Mouse (Mus musculus) cerebellum, adult 2 months (tissue): Measurements from ENCODE around the gene Abhd2. TPM values are rescaled to one million over a fixed set of nuclear protein-coding genes. Genes with fewer than 3 reads are reported as not detected.
"Not testable (repeated sequence)": the region's sequence is repeated elsewhere in the genome, so short reads cannot be mapped to it uniquely, and the experiment has no call there.

Experiments
- DNase-seq, 2 experiments: peaks; one replicate each; pipeline ENCODE4 v3.0.0; 2021
- H3K27ac ChIP-seq: fragments of 200-500 bp; 2 replicates; pipeline ENCODE4 v1.5.1; 2012; ENCODE audit warnings: low read length, control low read depth, inconsistent platforms; ENCODE audit not compliant: insufficient read depth
- H3K27me3 ChIP-seq: fragments of 200-500 bp; 2 replicates; pipeline ENCODE4 v1.6.1; 2012; ENCODE audit warnings: inconsistent platforms, mild to moderate bottlenecking, low read length, moderate library complexity; ENCODE audit not compliant: control insufficient read depth, insufficient read depth
- H3K4me1 ChIP-seq: fragments of 200-500 bp; 2 replicates; pipeline ENCODE4 v1.6.1; 2011; ENCODE audit warnings: low read length; ENCODE audit not compliant: control insufficient read depth, insufficient read depth
- H3K4me3 ChIP-seq: fragments of 200-500 bp; replicated peaks from 2 replicates; pipeline ENCODE3; 2011; ENCODE audit warnings: mild to moderate bottlenecking, low read depth, low read length, control low read depth; ENCODE audit not compliant: insufficient read depth
- CTCF ChIP-seq: fragments of 200-500 bp; IDR thresholded peaks from 2 replicates; pipeline ENCODE4 v1.5.1; 2011; ENCODE audit warnings: low read depth, mild to moderate bottlenecking, control low read depth, low read length, moderate library complexity, borderline replicate concordance; ENCODE audit not compliant: insufficient read depth
- POLR2A ChIP-seq: fragments of 200-500 bp; IDR thresholded peaks from 2 replicates; pipeline ENCODE4 v1.6.1; 2011; ENCODE audit warnings: low read length, control low read depth, borderline replicate concordance; ENCODE audit not compliant: insufficient read depth
- WGBS: fragments of 180-500 bp; shearing (Covaris S2); methylation state at CpG from one replicate; pipeline ENCODE4 v1.1.7; 2018; 5-methylcytosine and 5-hydroxymethylcytosine counted together
- polyA plus RNA-seq: library from polyadenylated mRNA; depleted of rRNA; stranded (reverse); fragments of >200 nt; gene quantifications from 2 replicates; pipeline ENCODE4 v1.2.3, GENCODE M21; 2012

Gene Abhd2
- polyA plus RNA-seq, 1 experiment: 22.0 TPM

DNA sequence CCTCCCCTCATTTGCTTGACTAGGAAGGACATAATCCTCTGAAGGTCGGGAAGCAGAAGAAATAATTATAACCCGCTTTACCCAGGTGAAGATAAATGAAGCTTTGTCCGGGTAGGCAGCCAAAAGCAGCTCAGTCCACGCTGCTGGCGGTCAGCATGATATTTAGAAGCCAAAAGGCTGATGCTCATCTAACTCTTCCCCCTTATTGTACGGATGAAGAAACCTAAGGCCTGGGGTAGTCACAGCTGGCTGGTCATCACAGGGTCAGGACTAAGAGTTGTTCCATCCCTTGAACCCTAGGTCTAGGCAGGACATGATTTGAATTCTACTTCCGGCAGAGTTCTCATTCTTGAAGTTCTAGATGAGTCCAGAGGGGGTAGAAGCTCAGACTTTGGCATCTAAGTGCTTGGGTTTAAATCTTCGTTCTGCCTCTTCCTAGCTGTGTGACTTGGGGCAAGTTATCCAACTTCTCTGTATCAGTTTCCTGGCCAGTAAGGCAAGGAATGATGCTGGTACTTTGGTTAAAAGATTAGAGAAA, 1.5 kb downstream of the Abhd2 start:
- WGBS: 19% methylated on average over 8 of the region's 8 CpGs

DNA sequence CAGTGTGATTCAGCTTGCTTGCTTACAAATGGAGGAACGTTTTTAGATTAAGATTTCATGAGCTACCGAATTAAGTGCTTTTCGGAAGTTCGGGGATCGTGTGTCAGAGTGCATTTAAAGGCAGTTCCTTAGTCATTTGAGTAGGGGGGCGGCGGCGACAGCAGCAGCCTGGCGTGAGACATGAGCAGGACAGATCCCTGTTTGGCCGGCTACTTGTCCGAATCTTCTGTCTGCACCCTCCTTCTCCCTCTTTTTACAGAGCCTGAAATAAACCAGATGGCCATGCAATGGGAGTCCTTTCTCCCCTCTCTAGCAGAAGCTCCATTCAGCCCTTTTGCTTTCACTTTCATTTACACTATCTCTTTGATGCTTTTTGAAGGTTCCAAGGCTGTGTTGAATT, 2.3 kb downstream of the Abhd2 start:
- H3K4me1 ChIP-seq: peaks cover 9% of the 10 kb centered on the region; the same call in 1 of the 2 replicates
- TF ChIP-seq CTCF: no peak
- no peak for TF ChIP-seq POLR2A
- H3K4me3 ChIP-seq: no peak overlapping the region
- DNase-seq: no peak
- no peaks in the 10 kb centered on the region for H3K27me3 ChIP-seq
- 18% methylated on average over 11 of the region's 11 CpGs for WGBS
- H3K27ac ChIP-seq: no peak overlapping the region

More for the DNA sequence above, 1.5 kb downstream of the Abhd2 start:
- DNase-seq: no peak
- Histone ChIP-seq H3K4me3 (peak overlapping the region; percentile 77), H3K27ac (no peak overlapping the region; the same call in 1 of the 2 replicates), H3K4me1 (peaks cover 9% of the 10 kb centered on the region; the same call in 1 of the 2 replicates), H3K27me3 (no peaks in the 10 kb centered on the region)
- TF ChIP-seq CTCF: no peak
- TF ChIP-seq POLR2A: no peak

DNA sequence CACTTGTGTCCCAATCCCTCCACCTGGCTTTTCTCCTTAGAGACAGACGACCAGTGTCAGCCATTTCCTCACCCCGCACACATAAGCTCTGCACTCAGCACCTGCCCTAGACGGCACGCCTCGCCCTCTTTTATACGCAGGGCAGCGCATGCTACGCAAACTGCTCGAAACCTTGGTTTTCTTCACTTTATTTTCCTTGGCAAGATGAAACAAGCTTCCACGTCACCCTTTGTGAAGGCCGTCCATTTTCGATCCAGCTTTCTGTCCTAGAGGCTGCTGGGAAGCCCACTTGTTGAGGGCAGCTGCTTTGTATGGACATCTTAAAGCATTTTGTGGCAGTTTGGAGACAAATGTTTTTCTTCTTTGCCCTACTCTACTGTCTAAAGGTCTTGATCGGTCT, 5.4 kb downstream of the Abhd2 start:
- H3K27ac ChIP-seq: no peak overlapping the region

DNA sequence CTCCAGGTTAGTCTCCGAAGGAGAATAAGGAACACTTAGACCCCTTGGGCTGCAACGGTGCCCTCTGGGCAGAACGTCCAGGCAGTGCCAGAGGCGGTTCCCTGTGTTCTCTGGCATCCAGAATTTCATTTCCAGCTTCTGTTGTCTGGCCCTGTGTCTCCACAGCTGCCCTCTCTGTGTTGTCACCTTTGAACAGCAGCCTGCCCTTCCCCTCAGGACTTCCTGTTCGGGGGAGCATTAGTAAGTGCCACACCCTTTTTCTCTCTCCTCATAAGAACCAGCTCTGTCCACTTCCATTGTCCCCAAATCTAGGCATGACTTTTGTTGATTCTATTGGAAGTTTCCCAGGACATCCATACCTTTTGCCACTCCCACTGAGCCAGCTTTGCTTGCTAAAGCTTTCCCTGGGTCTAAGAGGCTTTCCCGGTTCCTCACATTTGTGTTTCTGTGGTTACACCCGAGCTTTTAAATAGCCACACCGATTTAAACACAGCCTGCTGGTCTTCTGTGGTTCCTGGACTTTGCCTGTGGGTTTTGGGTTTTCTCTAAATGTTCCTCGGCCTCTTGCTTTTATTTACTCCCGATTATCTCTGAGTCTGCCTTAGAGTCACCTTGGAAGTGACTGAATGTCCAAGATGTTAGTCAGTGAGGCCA, 6.5 kb downstream of the Abhd2 start:
- DNase-seq: no peak
- 72% methylated on average over 10 of the region's 10 CpGs for WGBS
- Histone ChIP-seq H3K4me1 (peaks cover 12% of the 10 kb centered on the region), H3K27ac (no peak overlapping the region), H3K27me3 (no peaks in the 10 kb centered on the region), H3K4me3 (no peak overlapping the region)
- TF ChIP-seq CTCF: no peak
- no peak for TF ChIP-seq POLR2A

More for the DNA sequence above, 5.4 kb downstream of the Abhd2 start:
- Histone ChIP-seq H3K27me3 (no peaks in the 10 kb centered on the region), H3K4me1 (peaks cover 12% of the 10 kb centered on the region), H3K4me3 (no peak overlapping the region)
- 92% methylated on average over 13 of the region's 13 CpGs for WGBS
- no peak for DNase-seq
- TF ChIP-seq POLR2A (no peak), CTCF (no peak)

DNA sequence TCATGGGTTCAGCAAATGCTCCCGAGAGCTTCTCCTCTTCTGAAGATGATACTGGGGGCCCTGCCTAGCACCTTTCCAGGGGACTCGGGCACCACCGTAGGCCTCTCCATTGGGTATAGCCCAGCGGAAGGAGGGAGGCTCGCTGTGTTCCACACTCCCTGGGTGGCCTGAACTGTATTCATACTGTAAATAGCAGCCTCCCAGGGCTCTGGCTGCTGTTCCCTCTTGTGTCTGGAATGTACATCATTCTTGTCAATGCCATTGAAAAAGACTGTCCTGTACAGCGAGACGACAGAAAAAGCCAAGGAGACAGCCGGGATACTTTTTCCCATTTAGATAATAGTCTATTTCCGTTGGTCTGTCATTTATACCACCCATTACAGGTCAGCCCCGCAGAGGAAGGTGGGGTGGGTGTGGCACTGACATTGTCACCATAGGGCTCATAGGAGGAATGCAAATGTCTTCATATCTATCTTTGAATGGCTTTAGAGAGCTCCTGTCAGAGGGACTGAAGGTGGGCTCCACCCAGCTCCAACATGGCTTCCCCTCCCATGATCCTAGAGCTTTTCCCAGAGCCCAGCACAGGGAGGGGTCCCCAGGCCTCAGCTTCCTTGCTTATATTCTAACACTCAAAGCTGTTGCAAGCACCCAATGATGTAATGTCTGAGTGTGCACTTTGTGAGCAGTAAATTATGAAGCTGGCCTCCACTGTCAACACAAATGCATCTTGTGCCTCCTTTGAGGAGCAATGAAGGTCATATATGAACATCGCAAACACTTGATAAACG, 10.1 kb downstream of the Abhd2 start:
- H3K27me3 ChIP-seq: no peaks in the 10 kb centered on the region
- WGBS: 61% methylated on average over 12 of the region's 12 CpGs
- H3K4me3 ChIP-seq: no peak overlapping the region
- H3K4me1 ChIP-seq: peaks cover 28% of the 10 kb centered on the region
- no peak for DNase-seq
- no peak overlapping the region for H3K27ac ChIP-seq
- TF ChIP-seq POLR2A (no peak), CTCF (no peak)

DNA sequence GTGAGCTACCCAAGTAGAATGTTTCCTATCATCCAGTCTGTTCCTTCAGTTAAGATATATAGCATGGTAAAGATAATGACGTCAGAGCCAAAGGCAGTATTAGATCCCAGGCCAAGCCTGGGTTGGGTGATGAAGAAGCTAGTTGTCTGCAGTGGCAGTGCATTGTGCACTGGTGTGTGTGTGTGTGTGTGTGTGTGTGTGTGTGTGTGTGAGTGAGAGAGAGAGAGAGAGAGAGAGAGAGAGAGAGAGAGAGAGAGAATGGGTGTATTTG, 10.6 kb downstream of the Abhd2 start:
- H3K27ac ChIP-seq, DNase-seq: not testable (repeated sequence)

DNA sequence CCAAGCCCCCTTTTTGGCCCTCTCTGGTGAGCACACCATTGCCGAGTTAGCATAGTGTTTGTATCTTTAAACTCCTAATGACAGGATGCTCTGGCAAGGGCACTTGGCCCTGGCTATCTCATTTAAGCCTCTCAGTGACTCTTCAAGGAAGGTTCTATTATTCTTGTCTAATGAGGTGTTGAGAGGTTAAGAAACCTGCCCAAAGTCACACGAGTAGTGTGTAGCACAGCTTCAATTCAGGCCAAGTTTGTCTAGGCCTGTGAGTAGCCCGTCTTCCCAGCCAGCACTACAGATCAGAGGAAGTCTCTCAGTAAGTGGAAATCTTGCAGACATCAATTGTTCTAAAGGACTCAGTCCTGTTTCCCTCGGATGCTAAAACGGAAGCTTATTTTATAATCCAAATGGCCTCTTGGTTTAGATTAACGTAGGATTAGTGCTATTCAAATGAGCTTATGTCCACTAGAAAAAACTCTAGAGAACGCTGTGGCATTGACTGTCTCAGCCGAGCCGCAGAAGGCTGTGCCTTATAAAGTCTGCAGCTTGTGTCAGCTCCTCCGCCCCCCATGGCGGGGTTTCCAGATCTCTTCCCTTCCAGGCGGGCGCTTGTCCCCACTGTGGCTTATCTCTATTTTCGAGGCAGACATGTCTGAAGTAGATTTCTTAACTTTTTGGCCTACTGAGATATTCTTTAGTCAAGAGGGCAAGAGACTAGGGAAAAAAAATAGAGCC, 11.3 kb downstream of the Abhd2 start:
- no peaks in the 10 kb centered on the region for H3K27me3 ChIP-seq
- no peak for DNase-seq
- TF ChIP-seq POLR2A: no peak
- no peak for TF ChIP-seq CTCF
- peaks cover 31% of the 10 kb centered on the region for H3K4me1 ChIP-seq
- H3K4me3 ChIP-seq: no peak overlapping the region
- no peak overlapping the region for H3K27ac ChIP-seq
- 60% methylated on average over 14 of the region's 14 CpGs for WGBS

More for the DNA sequence above, 10.6 kb downstream of the Abhd2 start:
- not testable (repeated sequence) for H3K27me3 ChIP-seq, H3K4me3 ChIP-seq
- WGBS: 82% methylated on average over 1 of the region's 1 CpGs
- peaks cover 28% of the 10 kb centered on the region for H3K4me1 ChIP-seq
